Mouse (Mus musculus) lung, postnatal 36 days (tissue): ENCODE results near the gene Tarbp1.
"Not testable (repeated sequence)": the region's sequence is repeated elsewhere in the genome, so short reads cannot be mapped to it uniquely, and the experiment has no call there.

Experiments used
- DNase-seq: peaks from one replicate; pipeline ENCODE4 v3.0.0; 2022; ENCODE audit warnings: mixed read lengths

Tarbp1 gene

DNA sequence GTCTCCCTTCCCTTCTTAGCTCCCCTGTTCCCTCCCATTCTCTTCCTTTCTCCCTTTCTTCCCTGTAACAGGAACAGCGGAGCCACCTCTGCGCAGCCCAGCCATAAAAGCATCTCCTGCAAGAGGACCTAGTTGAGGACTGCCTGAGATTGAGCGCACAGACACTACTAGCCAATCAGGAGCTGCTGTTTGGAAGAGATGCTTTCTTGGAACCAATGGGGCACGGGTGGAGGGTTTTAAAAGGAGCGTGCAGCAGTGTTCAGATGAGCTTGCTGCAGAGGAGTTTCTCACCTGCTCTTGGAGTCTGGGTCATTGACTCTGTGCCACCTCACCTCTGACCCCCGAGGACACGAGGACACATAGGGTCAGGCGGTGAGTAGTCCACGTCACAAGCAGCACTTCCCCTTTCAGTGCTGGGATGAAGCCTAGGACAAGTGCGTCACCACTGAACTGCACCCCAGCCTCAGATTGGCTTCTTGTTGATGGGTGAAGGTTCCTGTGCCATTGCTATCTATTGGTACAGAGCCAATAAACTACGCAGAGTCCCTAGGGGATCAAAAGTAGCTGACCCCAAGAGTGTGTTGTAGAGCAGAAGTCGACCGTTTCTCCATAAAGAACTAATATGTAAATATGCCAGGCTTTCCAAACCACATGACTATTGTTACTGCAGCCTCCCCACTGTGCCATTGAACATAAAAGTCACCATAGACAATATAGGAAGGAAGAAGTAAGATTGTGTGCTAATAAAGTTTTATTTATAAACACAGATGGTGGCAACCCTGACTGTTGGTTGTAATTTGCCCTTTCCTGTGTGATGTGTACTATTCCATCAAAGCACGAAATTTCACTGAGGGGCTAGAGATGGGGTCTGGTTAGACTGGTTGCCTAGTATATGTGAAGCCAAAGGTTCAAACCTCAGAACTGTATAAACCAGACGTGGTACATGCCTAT, 19.6 kb upstream of the Tarbp1 start:
- DNase-seq: no peak

DNA sequence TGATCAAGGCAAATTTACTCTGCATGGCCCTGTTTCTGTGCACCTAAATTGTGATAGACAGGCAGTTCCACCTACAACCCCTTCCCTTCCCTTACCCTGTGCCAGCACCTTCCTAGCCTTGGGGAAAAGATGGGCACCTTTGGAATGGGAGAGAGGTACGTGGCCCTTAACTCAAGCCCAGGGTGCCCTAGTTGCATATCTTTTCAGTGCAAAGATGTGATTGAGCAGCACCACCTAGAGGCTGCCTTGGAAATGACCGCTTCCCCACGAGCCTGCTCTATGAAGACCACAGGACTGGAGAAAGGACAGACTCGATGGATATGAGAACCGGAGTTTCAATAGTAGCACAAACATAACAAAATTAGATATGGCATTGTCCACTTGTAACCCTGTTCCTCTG, 8.1 kb upstream of the Tarbp1 start:
- peak; percentile 88 for DNase-seq

DNA sequence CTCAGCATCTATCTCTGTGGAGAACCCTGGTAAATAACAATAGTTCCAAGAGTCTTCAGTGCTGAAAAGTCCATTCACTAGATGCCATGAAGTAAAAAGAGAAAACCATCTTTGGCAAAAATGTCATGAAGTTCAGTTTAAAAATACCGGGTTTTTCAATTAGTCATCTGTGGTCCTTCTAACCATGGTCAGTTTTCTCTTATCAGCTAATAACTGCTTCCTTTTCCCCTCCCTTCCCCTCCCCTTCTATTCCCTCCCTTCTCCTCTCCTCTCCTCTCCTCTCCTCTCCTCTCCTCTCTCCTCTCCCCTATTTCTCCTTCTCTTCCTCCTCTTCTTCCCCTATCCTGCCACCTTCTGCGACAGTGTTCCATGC, 7.5 kb upstream of the Tarbp1 start:
- no peak for DNase-seq

- DNase-seq: peak; percentile 83
Measured at GRCm38 (mm10) chr8:126481494-126482347, 6.9 kb upstream of the Tarbp1 start.

DNA sequence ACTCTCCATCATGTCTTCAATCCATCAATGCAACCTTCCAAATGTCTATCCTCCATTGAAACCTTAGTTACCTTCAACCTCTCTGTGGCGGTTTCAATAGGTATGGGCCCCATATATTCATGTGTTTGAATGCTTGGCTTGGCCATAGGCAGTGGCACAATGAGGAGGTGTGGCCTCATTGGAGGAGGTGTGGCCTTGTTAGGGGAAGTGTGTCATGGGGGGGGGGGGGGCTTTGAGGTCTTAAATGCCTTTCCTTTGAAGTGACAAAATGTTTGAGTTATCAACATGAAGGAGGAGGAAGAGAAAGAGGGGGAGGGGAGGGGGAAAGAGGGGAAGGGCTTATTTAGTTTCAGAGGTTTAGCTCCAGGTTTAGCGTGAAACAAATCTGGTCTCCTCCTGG, 5.5 kb upstream of the Tarbp1 start:
- no peak for DNase-seq

DNA sequence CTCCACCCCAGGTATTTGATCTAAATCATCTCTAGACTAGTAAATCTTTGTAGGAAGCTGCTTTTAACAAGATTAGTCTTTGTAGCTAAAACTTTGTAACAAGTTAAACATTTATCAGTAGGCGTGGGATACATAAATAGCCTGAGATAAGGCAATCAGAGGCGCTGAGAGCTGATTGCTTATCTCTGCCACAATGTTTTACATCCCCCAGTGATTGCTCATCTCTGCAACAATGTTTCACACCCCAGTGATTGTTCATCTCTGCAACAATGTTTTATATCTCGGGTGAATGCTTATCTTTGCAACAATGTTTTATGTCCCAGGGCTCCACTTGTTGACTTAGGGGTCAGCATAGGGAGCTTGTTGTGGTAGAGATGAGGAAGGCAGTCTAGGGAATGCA, 3.8 kb upstream of the Tarbp1 start:
- DNase-seq: no peak

DNA sequence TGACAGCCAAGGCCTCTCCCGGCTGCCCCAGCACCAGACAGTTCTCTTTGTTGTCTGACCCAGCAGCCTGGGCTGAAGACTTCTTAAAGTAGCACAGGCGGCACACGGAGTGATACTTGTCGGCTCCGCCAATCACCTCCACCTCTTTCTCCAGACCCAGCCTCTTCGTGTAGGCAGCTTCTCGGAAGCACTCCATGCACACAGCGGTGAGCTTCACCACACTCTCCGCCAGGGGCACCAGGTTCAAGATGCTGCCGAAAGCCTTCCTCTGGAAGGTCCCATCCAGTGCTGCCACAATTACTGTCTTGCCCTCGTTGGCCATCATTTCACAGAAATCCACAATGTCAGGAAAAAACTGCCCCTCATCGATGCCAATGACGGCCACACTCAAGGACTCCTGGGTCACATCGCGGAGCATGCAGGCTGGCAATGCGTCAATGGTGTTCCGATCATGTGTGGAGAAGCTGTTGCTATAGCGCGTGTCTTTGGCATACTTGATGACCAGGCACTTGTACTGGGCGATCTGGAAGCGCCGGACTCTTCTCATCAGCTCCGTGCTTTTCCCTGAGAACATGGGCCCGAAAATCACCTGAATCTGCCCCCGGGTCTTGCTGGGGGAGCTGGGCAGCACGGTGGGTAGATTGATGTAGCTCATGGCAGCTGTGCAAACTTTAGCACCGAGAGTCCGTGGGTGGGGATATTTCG, 1.4 kb upstream of the Tarbp1 start:
- DNase-seq: peak; percentile 49

GRCm38 (mm10) chr8:126475738-126476137, 873 bp upstream of the Tarbp1 start:
- not testable (repeated sequence) for DNase-seq

DNA sequence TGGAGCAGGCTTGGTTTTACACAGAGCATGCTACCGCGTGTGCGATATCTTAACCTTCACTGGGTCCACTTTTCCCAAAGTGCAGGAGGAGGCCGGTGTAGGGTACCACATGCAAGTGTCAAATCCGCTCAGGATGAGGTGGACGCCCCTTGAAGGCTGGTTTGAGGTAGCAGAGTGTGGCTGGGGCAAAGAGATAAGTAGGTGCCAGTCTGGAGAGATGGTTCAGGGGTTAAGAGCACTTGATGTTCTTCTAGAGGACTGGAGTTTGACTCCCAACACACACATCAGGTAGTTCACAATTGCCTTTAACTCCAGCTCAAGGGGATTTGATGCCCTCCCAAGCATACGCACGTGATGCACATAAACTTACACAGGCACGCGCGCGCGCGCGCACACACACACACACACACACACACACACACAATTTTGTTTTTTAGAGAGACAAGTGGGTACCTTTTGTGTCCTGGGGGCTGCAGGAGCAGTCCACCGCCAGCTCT, 1.0 kb downstream of the Tarbp1 start:
- DNase-seq: no peak

DNA sequence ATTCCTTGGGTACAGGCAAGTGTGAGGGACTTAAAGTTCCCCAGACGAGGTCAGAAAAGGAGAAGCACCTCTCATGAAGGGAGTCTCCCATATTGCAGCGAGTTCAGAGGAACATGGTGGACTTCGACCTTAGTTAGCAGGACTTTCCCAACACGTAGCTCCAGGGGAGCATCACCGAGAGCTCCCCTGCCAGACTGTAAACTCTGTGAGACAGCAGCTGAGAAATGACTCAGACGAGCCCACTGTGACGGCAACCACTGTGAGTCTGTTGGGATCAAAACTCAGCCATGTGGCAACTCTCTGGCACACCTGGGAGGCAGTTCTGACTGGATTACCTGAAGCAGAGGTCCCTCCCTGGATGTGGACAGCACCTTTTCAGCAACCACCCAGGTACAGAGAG, 10.8 kb downstream of the Tarbp1 start:
- DNase-seq: no peak

GRCm38 (mm10) chr8:126461735-126462134, 13.1 kb downstream of the Tarbp1 start:
- DNase-seq: no peak

DNA sequence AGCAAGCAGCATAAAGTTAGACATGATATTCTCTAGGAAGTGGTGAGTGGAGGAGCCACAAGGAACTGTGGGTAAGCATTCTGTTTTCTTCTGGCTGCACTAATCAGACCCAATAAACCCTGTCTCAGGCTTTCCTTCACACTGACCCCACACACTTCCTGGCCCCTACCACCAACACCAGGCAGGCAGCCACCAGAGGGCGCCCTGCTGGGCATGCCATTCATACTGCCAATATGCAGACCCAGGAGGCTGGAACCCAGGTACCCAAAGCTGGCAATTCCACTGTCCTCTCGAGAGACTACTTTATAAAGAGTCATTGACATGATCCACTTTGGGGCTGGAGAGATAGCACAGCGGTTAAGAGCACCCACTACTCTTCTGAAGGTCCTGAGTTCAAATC, 14.6 kb downstream of the Tarbp1 start:
- peak; percentile 78 for DNase-seq

DNA sequence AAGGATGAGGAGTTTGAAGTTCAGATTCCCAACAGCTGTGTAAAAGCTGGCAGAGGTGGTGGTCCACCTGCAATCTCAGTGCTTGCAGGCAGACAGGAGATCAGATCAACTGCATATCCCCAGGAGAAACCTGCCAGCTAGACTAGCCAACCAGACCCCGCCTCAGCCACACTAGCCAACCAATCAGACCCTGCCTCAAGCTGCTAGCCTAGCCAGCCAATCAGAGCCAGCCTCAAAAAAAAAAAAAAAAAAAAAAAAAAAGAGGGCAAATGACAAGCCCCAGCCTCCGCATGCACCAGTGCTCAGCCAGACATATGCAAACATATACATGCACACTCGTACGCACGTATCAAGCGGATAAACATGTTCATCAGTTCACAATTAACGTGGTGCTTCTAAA, 19.5 kb downstream of the Tarbp1 start:
- DNase-seq: no peak

- peak; percentile 47 for DNase-seq
Measured at GRCm38 (mm10) chr8:126451158-126451557, 23.7 kb downstream of the Tarbp1 start.

DNA sequence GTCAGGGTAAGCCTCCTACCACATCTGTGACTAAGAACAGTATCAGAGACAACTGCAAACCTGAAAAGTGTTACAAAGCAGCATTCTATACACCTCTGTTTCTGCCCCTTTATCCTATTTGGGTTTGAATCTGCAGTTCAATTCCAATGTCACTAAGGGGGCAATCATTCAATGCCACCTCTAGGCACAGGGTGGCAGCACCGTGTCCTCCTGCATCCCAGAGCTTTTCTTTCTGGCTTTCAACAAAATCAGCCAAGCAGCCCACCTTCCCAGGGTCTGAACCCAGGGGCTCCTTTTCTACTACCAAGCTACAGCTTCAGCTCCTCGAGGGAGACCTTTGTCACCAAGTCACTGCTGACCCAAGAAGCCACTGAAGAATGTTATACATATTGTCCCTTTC, 35.9 kb downstream of the Tarbp1 start:
- DNase-seq: no peak

- no peak for DNase-seq
Measured at GRCm38 (mm10) chr8:126433827-126434226, 41.0 kb downstream of the Tarbp1 start.

GRCm38 (mm10) chr8:126429635-126430034, 45.2 kb downstream of the Tarbp1 start:
- DNase-seq: no peak

DNA sequence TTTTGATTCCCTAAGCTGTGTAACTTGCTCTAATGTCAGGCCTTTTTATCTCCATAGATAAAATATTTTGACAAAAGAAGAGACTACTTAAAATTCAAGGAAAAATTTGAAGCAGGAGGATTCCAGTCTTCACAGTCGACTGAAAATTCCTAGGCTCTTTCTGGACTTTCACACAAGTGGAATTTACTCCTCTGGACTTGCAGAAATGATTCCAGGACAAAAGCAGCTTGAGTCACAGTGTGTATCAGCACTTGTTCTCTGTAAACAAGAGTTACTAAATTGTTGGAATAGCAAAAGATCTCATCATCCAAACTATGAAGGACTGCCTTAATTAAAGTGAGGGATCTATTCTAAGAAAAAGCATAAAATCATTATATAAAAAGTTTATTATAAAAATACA, 49.9 kb downstream of the Tarbp1 start:
- DNase-seq: no peak

DNA sequence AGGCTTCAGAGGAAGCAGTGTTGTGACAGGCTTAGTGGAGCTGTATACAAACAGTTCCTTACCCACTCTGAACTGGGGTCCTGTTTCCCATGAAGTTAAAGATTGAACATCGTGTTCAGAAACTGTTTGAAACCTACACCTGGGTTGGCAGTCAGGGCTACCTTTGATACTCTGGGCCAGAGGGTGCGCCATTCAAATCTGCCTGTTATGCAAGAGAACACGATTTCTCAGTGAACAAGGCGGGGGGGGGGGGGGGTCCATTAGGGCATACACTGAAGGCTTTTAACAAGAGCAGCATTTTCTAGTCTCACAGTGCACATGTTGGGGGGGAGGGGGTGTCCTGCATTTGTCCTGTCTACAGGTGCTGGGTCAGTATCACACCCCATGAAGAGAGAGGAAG, 50.7 kb downstream of the Tarbp1 start:
- DNase-seq: no peak

GRCm38 (mm10) chr8:126422920-126423300, 52.0 kb downstream of the Tarbp1 start:
- peak; percentile 18 for DNase-seq

DNA sequence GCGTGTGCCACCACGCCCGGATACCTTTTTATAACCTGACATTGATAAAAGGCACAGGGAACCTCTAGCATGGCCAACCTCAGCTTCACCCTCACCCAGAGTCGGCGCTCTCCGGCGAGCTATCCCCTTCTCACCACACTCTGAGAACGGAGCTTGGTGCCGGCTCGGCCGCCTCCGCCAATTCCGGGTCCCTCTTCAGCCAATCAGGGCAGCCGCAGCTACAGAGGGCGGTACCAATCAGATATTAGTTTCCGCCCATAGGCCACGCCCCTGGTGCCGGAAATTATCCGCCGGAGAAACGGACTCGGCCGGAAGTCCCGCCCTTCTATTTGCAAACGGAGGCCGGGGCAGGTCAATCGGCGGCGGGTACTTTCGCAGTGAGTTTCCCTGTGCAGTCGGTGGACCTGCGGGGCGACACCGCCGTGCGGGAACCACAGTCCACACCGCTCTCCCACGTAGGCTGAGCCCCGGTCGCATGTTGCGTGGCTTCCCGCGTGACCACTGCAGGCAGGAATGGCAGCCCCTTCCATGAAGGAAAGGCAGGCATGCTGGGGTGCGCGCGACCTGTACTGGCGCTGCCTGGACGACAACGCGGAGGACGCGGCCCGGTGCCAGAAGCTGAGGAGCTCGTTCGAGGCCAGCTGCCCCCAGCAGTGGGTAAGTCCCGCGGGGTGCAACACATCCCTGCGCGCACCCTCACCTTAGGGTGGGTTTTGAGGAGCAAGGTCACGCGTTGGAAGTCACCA, 52.5 kb downstream of the Tarbp1 start, which contains the start of gene Coa6:
TSS of gene Coa6 (plus strand) at position 342 of the 746 bp plus-strand sequence.
- DNase-seq: peak; percentile 99

GRCm38 (mm10) chr8:126420834-126421233, 54.0 kb downstream of the Tarbp1 start:
- no peak for DNase-seq
